Mouse (Mus musculus) thymus, postnatal 14 days (tissue): Measurements from ENCODE around the gene Lacc1.
A peak's percentile ranks its signal among the peaks of the same experiment; 100 is the strongest.
"Not testable (repeated sequence)": the region's sequence is repeated elsewhere in the genome, so short reads cannot be mapped to it uniquely, and the experiment has no call there.

Experiments used
- DNase-seq: peaks from one replicate; pipeline ENCODE4 v3.0.0; 2021

Gene Lacc1

GRCm38 (mm10) chr14:77036226-77037046 lies at the start of gene Lacc1, which contains the start of gene Ccdc122:
Lacc1 (minus strand) TSS chr14:77036904.
Ccdc122 (plus strand) TSS chr14:77036772.
- peak; percentile 87 for DNase-seq

GRCm38 (mm10) chr14:77081248-77081647 lies 44.5 kb upstream of the Lacc1 start:
- DNase-seq = no peak

GRCm38 (mm10) chr14:77069361-77069760 lies 32.7 kb upstream of the Lacc1 start:
- no peak for DNase-seq

GRCm38 (mm10) chr14:77053288-77053687 lies 16.6 kb upstream of the Lacc1 start:
- DNase-seq = no peak

- no peak for DNase-seq
Observed at GRCm38 (mm10) chr14:77037832-77038425, 1.2 kb upstream of the Lacc1 start.

GRCm38 (mm10) chr14:77037330-77037729 lies 626 bp upstream of the Lacc1 start:
- no peak for DNase-seq

GRCm38 (mm10) chr14:77034970-77035369 lies 1.7 kb downstream of the Lacc1 start:
- DNase-seq = no peak

GRCm38 (mm10) chr14:77034175-77034915 lies 2.4 kb downstream of the Lacc1 start:
- DNase-seq = no peak

- DNase-seq = no peak
Observed at GRCm38 (mm10) chr14:77033391-77033790, 3.3 kb downstream of the Lacc1 start.

GRCm38 (mm10) chr14:77032433-77032832 lies 4.3 kb downstream of the Lacc1 start:
- DNase-seq = no peak

GRCm38 (mm10) chr14:77030808-77031207 lies 5.9 kb downstream of the Lacc1 start:
- no peak for DNase-seq

- DNase-seq = no peak
Observed at GRCm38 (mm10) chr14:77029319-77030054, 7.2 kb downstream of the Lacc1 start.

- no peak for DNase-seq
Observed at GRCm38 (mm10) chr14:77024499-77024898, 12.2 kb downstream of the Lacc1 start.

GRCm38 (mm10) chr14:77017211-77017610 lies 19.5 kb downstream of the Lacc1 start:
- no peak for DNase-seq

GRCm38 (mm10) chr14:77016783-77017182 lies 19.9 kb downstream of the Lacc1 start:
- not testable (repeated sequence) for DNase-seq

GRCm38 (mm10) chr14:77011804-77012203 lies 24.9 kb downstream of the Lacc1 start:
- peak; percentile 60 for DNase-seq

- DNase-seq = peak; percentile 71
Observed at GRCm38 (mm10) chr14:77008238-77008637, 28.5 kb downstream of the Lacc1 start.

GRCm38 (mm10) chr14:77005566-77005965 lies 31.1 kb downstream of the Lacc1 start:
- no peak for DNase-seq

GRCm38 (mm10) chr14:77004740-77005139 lies 32.0 kb downstream of the Lacc1 start:
- DNase-seq = no peak

GRCm38 (mm10) chr14:76990351-76990750 lies 46.4 kb downstream of the Lacc1 start:
- not testable (repeated sequence) for DNase-seq

GRCm38 (mm10) chr14:76981781-76982180 lies 54.9 kb downstream of the Lacc1 start:
- DNase-seq = no peak

GRCm38 (mm10) chr14:76981176-76981575 lies 55.5 kb downstream of the Lacc1 start:
- DNase-seq = no peak

- no peak for DNase-seq
Observed at GRCm38 (mm10) chr14:76979569-76979968, 57.1 kb downstream of the Lacc1 start.
